Mouse (Mus musculus) neutrophil, adult 83 days (primary cell): ENCODE data around the gene Abca5. TPM values are rescaled to one million over a fixed set of nuclear protein-coding genes. Genes with fewer than 3 reads are reported as not detected.

ENCODE experiments used
- total RNA-seq, 2 experiments: library from RNA; stranded (reverse); gene quantifications; one replicate each; pipeline ENCODE4 v1.2.4; 2023

The Abca5 gene
- total RNA-seq, result under 1 TPM; 0.09 to 0.68 TPM

DNA sequence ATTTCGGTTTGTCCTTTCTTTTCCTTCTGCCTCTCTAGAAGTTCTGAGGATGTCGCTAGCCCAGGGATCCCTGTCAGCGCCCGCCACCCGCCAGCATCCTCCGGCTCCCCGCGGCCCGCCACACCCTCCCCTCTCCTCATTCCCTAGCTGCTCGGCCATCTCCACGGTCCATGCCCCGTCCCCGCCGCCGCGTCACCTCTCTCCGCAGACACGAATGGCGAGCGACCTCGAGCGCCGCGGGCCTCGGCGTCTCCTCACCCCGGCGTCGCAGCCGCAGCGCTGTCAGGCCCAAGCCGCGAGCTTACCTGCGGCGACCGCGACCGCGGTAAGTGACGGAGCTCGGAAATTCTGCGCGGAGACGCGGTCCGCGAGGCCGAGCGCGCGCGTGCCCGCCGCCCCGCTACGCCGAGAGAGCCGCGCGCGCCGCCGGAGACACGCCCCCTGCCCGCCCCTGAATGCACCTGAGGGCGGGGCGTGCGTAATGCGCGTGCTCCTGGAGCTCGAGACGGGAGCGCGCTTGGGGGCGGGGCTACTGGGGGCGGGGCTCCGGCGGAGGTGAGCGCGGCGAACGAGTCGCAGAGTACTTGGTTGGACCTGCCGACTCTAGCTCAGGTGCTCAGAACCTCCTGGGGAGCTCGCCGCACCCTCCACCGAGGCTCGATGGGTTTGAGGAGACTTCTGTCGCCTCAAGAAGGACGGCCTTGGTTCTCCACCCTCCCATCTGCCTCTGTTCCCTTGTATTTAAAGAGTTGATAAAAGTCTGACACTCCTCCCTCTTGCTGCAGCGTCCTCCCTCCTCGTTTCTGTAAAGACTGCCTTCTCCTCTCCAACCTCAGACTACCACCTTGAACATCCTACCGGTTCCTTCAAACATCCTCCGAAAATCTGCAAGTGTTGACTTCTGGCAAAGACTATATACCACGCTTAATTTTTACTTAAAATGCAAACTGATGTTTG is at the start of gene Abca5:
Abca5 (minus strand) TSS at position 428 of the 957 bp plus-strand sequence.

DNA sequence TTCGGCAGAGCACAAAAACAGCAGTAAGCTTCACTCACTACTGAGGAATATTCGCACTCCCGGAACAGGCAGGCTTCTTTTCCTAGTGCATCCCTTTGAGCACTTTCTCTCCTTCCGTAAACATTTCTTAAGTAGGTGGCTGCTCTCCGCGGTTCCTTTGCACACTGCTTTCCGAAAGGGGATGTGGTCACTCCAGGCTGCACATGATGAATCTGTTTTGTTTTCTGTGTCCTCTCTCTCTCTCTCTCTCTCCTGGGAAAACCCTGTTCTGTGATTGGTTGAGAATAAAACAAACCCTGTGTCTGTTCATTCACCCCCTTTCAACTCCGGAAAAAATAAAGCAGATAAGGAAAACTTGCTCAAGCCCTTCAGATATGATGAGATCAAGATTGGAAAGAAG is 86.0 kb downstream of the Abca5 start, which contains the start of gene Abca6:
Abca6 (minus strand) TSS at position 243 of the 400 bp plus-strand sequence.

Other genes with a start within 250 kb of the Abca5 start
- not detected for gene Abca8a, start 241.7 kb downstream of the Abca5 start, total RNA-seq
- gene Abca9, start 169.5 kb downstream of the Abca5 start, total RNA-seq, result 10 to 100 TPM; 21.9 to 25.5 TPM
- 1 to 10 TPM; 2.5 to 3.1 TPM for gene Abca6, start 85.9 kb downstream of the Abca5 start, total RNA-seq
- gene Map2k6, start 61.4 kb upstream of the Abca5 start, total RNA-seq, result 1 to 10 TPM; 6.6 to 7.9 TPM